Mouse (Mus musculus): ENCODE measurements around the gene Gnpnat1. TPM values are rescaled to one million over a fixed set of nuclear protein-coding genes. Genes with fewer than 3 reads are reported as not detected.

Gene Gnpnat1
- polyA plus RNA-seq, 1 experiment = 12.5 TPM

- TF ChIP-seq USF1 (IDR thresholded peaks at IDR 0.05; ENCODE audit: low read depth) (no peak), CEBPB (IDR thresholded peaks at IDR 0.05; ENCODE audit: low read depth) (no peak), CTCF (IDR thresholded peaks at IDR 0.05; ENCODE audit: control insufficient read depth, insufficient read depth, insufficient read length) (no peak), MYOD1 (IDR thresholded peaks at IDR 0.05; ENCODE audit: control insufficient read depth, insufficient read length, low read depth) (no peak), MYOG (IDR thresholded peaks at IDR 0.05; ENCODE audit: control insufficient read depth, extremely low read depth, insufficient read length) (no peak), FOSL1 (IDR thresholded peaks at IDR 0.05; ENCODE audit: insufficient read depth, low read length, poor library complexity, severe bottlenecking) (no peak), MAX (IDR thresholded peaks at IDR 0.05) (no peak)
- no peaks in the 10 kb centered on the region for H3K79me2 ChIP-seq (ENCODE audit: control insufficient read depth, insufficient read depth)
- H3K27me3 ChIP-seq (ENCODE audit: control insufficient read depth, insufficient read depth, insufficient read length) = no peaks in the 10 kb centered on the region
- H3K4me3 ChIP-seq (ENCODE audit: insufficient read depth, poor library complexity, severe bottlenecking) = no peak overlapping the region
- no peak overlapping the region for H3ac ChIP-seq (ENCODE audit: control insufficient read depth, insufficient read length, low read depth)
- no peaks in the 10 kb centered on the region for H3K36me3 ChIP-seq (ENCODE audit: control insufficient read depth, insufficient read depth)
- H3K79me3 ChIP-seq (ENCODE audit: low read depth) = no peaks in the 10 kb centered on the region
These were observed 42.1 kb upstream of the Gnpnat1 start for GRCm38 (mm10) chr14:45446777-45447176.

GRCm38 (mm10) chr14:45445445-45445844, 40.7 kb upstream of the Gnpnat1 start:
- Histone ChIP-seq H3ac (ENCODE audit: control insufficient read depth, insufficient read length, low read depth) (no peak overlapping the region), H3K79me2 (ENCODE audit: control insufficient read depth, insufficient read depth) (no peaks in the 10 kb centered on the region), H3K36me3 (ENCODE audit: control insufficient read depth, insufficient read depth) (no peaks in the 10 kb centered on the region), H3K4me3 (ENCODE audit: insufficient read depth, poor library complexity, severe bottlenecking) (no peak overlapping the region), H3K27me3 (ENCODE audit: control insufficient read depth, insufficient read depth, insufficient read length) (no peaks in the 10 kb centered on the region), H3K79me3 (ENCODE audit: low read depth) (no peaks in the 10 kb centered on the region)
- no peak for TF ChIP-seq FOSL1 (IDR thresholded peaks at IDR 0.05; ENCODE audit: insufficient read depth, low read length, poor library complexity, severe bottlenecking)

- no peak overlapping the region for H3ac ChIP-seq (ENCODE audit: control insufficient read depth, insufficient read length, low read depth)
- H3K27me3 ChIP-seq (ENCODE audit: control insufficient read depth, insufficient read depth, insufficient read length) = no peaks in the 10 kb centered on the region
- H3K79me2 ChIP-seq (ENCODE audit: control insufficient read depth, insufficient read depth) = no peaks in the 10 kb centered on the region
- no peak for TF ChIP-seq MYOD1 (IDR thresholded peaks at IDR 0.05; ENCODE audit: control insufficient read depth, insufficient read length, low read depth)
- no peak for TF ChIP-seq USF1 (IDR thresholded peaks at IDR 0.05; ENCODE audit: low read depth)
- TF ChIP-seq CTCF (IDR thresholded peaks at IDR 0.05; ENCODE audit: control insufficient read depth, insufficient read depth, insufficient read length) = no peak
- no peak for TF ChIP-seq MYOG (IDR thresholded peaks at IDR 0.05; ENCODE audit: control insufficient read depth, extremely low read depth, insufficient read length)
- no peak for TF ChIP-seq CEBPB (IDR thresholded peaks at IDR 0.05; ENCODE audit: low read depth)
- TF ChIP-seq FOSL1 (IDR thresholded peaks at IDR 0.05; ENCODE audit: insufficient read depth, low read length, poor library complexity, severe bottlenecking) = no peak
- TF ChIP-seq MAX (IDR thresholded peaks at IDR 0.05) = no peak
- no peaks in the 10 kb centered on the region for H3K79me3 ChIP-seq (ENCODE audit: low read depth)
- no peaks in the 10 kb centered on the region for H3K36me3 ChIP-seq (ENCODE audit: control insufficient read depth, insufficient read depth)
- H3K4me3 ChIP-seq (ENCODE audit: insufficient read depth, poor library complexity, severe bottlenecking) = no peak overlapping the region
These were observed 40.2 kb upstream of the Gnpnat1 start for GRCm38 (mm10) chr14:45444870-45445269.

DNA sequence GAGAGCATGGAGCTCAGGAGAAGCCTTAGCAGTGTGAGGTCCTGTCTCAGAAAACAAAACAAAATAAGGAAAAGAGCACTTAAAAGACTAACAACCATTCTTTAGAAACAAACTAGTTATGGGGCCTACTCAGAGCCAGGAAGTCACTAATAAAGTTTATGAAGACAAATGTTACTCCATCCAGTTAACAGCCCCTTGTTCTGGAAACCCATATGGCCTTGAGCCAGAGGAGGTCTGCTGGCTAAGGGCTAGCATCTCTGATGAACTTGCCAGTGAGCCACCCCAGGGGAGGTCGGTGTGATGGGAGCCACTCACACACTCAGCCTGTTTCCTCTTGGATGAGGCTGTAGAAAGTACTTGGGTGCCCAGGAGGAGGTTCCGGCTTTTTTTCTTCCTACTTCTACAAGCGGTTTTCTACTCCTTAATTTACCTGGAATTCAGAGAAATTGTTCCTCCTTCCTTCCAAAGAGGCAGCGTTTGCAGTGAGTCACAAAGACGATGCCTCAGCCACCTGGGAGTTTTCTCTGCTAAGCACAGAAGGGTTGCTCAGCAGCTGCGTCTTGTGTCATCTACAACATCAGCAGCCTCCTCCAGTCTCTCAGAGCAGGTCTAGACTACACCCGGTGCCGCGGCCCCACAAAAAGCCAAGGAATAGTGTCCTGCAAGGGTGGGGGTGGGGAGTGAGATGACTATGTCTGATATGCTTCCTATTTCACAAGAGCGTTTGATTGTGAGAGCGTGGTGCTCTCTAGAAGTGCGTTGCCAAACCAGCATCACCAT, 38.3 kb upstream of the Gnpnat1 start:
- Histone ChIP-seq H3K79me2 (ENCODE audit: control insufficient read depth, insufficient read depth) (no peaks in the 10 kb centered on the region), H3ac (ENCODE audit: control insufficient read depth, insufficient read length, low read depth) (no peak overlapping the region), H3K27me3 (ENCODE audit: control insufficient read depth, insufficient read depth, insufficient read length) (no peaks in the 10 kb centered on the region), H3K4me3 (ENCODE audit: insufficient read depth, poor library complexity, severe bottlenecking) (no peak overlapping the region), H3K36me3 (ENCODE audit: control insufficient read depth, insufficient read depth) (no peaks in the 10 kb centered on the region), H3K79me3 (ENCODE audit: low read depth) (no peaks in the 10 kb centered on the region)
- no peak for TF ChIP-seq MAX (IDR thresholded peaks at IDR 0.05)

DNA sequence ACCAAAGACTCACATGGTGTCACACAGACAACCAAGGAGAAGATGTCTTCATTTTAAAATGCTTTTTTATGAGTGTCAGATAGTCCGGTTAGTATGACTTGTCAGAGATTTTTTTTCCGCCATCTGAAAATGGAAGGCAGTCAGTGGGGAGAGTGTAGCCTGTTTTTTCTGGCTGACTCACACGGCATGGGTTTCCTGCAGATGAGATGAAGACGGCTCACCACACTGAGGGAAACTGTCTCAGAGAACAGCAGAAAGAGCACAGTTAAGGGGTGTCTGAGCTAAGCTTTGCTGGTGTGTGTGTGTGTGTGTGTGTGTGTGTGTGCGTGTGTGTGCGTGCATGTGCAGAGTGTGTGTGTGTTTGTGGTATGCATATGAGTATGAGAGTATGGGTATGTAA, 36.6 kb upstream of the Gnpnat1 start:
- Histone ChIP-seq H3K4me3 (ENCODE audit: insufficient read depth, poor library complexity, severe bottlenecking) (no peak overlapping the region), H3K79me3 (ENCODE audit: low read depth) (no peaks in the 10 kb centered on the region), H3ac (ENCODE audit: control insufficient read depth, insufficient read length, low read depth) (no peak overlapping the region), H3K27me3 (ENCODE audit: control insufficient read depth, insufficient read depth, insufficient read length) (no peaks in the 10 kb centered on the region), H3K79me2 (ENCODE audit: control insufficient read depth, insufficient read depth) (no peaks in the 10 kb centered on the region), H3K36me3 (ENCODE audit: control insufficient read depth, insufficient read depth) (no peaks in the 10 kb centered on the region)
- no peak for TF ChIP-seq CTCF (IDR thresholded peaks at IDR 0.05; ENCODE audit: control insufficient read depth, insufficient read depth, insufficient read length)

GRCm38 (mm10) chr14:45439387-45439786, 34.7 kb upstream of the Gnpnat1 start:
- Histone ChIP-seq H3K4me3 (ENCODE audit: insufficient read depth, poor library complexity, severe bottlenecking) (no peak overlapping the region), H3K79me3 (ENCODE audit: low read depth) (no peaks in the 10 kb centered on the region), H3ac (ENCODE audit: control insufficient read depth, insufficient read length, low read depth) (no peak overlapping the region), H3K27me3 (ENCODE audit: control insufficient read depth, insufficient read depth, insufficient read length) (no peaks in the 10 kb centered on the region), H3K79me2 (ENCODE audit: control insufficient read depth, insufficient read depth) (no peaks in the 10 kb centered on the region), H3K36me3 (ENCODE audit: control insufficient read depth, insufficient read depth) (no peaks in the 10 kb centered on the region)
- TF ChIP-seq CEBPB (IDR thresholded peaks at IDR 0.05; ENCODE audit: low read depth) (no peak), CTCF (IDR thresholded peaks at IDR 0.05; ENCODE audit: control insufficient read depth, insufficient read depth, insufficient read length) (no peak), FOSL1 (IDR thresholded peaks at IDR 0.05; ENCODE audit: insufficient read depth, low read length, poor library complexity, severe bottlenecking) (no peak), MYOG (IDR thresholded peaks at IDR 0.05; ENCODE audit: control insufficient read depth, extremely low read depth, insufficient read length) (no peak), USF1 (IDR thresholded peaks at IDR 0.05; ENCODE audit: low read depth) (no peak), MAX (IDR thresholded peaks at IDR 0.05) (no peak), MYOD1 (IDR thresholded peaks at IDR 0.05; ENCODE audit: control insufficient read depth, insufficient read length, low read depth) (no peak)
